Mouse (Mus musculus) forebrain, postnatal 0 days (tissue): ENCODE data around the gene Fam189a2. TPM values are rescaled to one million over a fixed set of nuclear protein-coding genes. Genes with fewer than 3 reads are reported as not detected.

Experiments
- ATAC-seq: fragments of 200-750 bp; cut with Nextera tagmentation; 2 replicates; pipeline ENCODE4 v1.8.0; 2017; ENCODE audit warnings: mild to moderate bottlenecking, moderate library complexity
- DNase-seq: peaks from one replicate; pipeline ENCODE4 v3.0.0-alpha.2; 2015
- H3K27ac ChIP-seq: fragments of 300-500 bp; sonication (generic); 2 replicates; pipeline ENCODE4 v1.5.1; 2014; ENCODE audit warnings: low read depth, mild to moderate bottlenecking, antibody characterized with exemption, low read length, moderate library complexity, mixed read lengths
- H3K27me3 ChIP-seq: fragments of 300-500 bp; sonication (generic); 2 replicates; pipeline ENCODE4 v1.6.1; 2014; ENCODE audit warnings: mild to moderate bottlenecking, low read length, mixed read lengths; ENCODE audit not compliant: insufficient read depth
- H3K36me3 ChIP-seq: fragments of 300-500 bp; sonication (generic); 2 replicates; pipeline ENCODE4 v1.6.1; 2014; ENCODE audit warnings: mild to moderate bottlenecking, moderate library complexity; ENCODE audit not compliant: insufficient read depth
- H3K4me1 ChIP-seq: fragments of 300-500 bp; sonication (generic); 2 replicates; pipeline ENCODE4 v1.6.1; 2014; ENCODE audit warnings: antibody characterized with exemption; ENCODE audit not compliant: insufficient read depth
- H3K4me2 ChIP-seq: fragments of 300-500 bp; sonication (generic); 2 replicates; pipeline ENCODE4 v1.6.1; 2014; ENCODE audit warnings: low read depth, mild to moderate bottlenecking, moderate library complexity
- H3K4me3 ChIP-seq: fragments of 300-500 bp; sonication (generic); 2 replicates; pipeline ENCODE4 v1.5.1; 2014; ENCODE audit warnings: low read depth, low read length, mixed read lengths
- H3K9ac ChIP-seq: fragments of 300-500 bp; sonication (generic); 2 replicates; pipeline ENCODE4 v1.6.1; 2014; ENCODE audit warnings: mild to moderate bottlenecking
- H3K9me3 ChIP-seq: fragments of 300-500 bp; sonication (generic); 2 replicates; pipeline ENCODE4 v1.6.1; 2016; ENCODE audit warnings: low read length
- CTCF ChIP-seq: sonication (generic); IDR thresholded peaks from 2 replicates; pipeline ENCODE4 v1.5.1; 2016; ENCODE audit warnings: antibody characterized with exemption, control low read depth, low read depth
- WGBS: fragments of 180-500 bp; shearing (Covaris S2); extraction: QIAGEN DNeasy Blood & Tissue Kit; methylation state at CpG from one replicate; pipeline ENCODE4 v1.1.7; 2014; 5-methylcytosine and 5-hydroxymethylcytosine counted together
- polyA plus RNA-seq: library from polyadenylated mRNA; unstranded; fragments of >200 nt; fragmentation: Nextera tagmentation; extraction: Ambion mirVana; gene quantifications from 2 replicates; pipeline ENCODE4 v1.2.1, GENCODE M21; 2015
- total RNA-seq: library from RNA; depleted of rRNA; stranded (reverse); fragments of >200 nt; gene quantifications from 2 replicates; pipeline ENCODE4 v1.2.3, GENCODE M21; 2014

Gene Fam189a2
- total and polyA plus RNA-seq, 2 experiments from 2014 or later, result 2.5 to 8.2 TPM

DNA sequence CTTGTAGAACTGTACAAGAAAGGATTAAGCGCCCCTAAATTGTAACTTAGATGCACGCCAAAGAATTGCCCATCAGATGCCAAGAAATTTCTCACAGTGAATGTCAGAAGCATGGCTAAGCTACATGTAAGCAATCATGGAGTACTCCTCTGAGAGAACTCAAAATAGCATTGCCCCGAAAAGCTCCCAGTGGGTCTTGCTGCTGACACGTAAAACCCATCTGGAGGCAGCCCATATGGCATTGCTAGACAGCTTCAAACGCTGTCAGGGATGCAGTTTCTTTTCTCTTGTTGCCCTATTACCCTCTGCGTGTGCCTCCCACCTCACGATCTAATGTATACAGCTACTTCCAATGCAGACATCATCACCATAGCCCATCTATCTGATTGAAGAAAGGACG lies 28.0 kb upstream of the Fam189a2 start:
- H3K9me3 ChIP-seq, result no peaks in the 10 kb centered on the region
- H3K4me2 ChIP-seq, result no peak overlapping the region
- H3K36me3 ChIP-seq, result no peaks in the 10 kb centered on the region
- 78% methylated on average over 8 of the region's 8 CpGs for WGBS
- DNase-seq, result peak; percentile 48
- no peaks in the 10 kb centered on the region for H3K27me3 ChIP-seq
- peak; percentile 80 for ATAC-seq
- no peak overlapping the region for H3K4me3 ChIP-seq
- TF ChIP-seq CTCF, result no peak
- H3K27ac ChIP-seq, result no peak overlapping the region
- H3K9ac ChIP-seq, result no peak overlapping the region
- no peaks in the 10 kb centered on the region for H3K4me1 ChIP-seq

DNA sequence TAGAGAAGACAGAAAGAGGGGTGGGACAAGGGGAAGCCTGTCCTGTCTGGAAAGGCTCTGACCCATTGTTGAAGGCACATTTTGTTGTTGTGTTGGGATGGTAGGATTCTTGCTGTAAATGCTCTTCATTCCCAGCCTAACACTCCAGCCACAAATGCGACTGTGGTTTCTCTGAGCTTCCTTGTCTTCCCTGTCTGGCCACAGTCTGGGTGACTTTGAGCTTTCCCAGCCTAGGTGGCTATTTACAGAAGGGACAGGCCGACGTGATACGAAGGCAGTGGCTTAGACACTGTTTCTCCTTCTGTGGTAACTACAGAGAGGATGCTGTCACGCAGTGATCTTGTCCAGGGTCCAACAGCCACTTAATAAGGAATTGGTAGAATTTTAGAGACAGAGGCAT lies 27.2 kb upstream of the Fam189a2 start:
- ATAC-seq, result no peak
- H3K9me3 ChIP-seq, result no peaks in the 10 kb centered on the region
- H3K9ac ChIP-seq, result no peak overlapping the region
- H3K36me3 ChIP-seq, result no peaks in the 10 kb centered on the region
- H3K27me3 ChIP-seq, result no peaks in the 10 kb centered on the region
- TF ChIP-seq CTCF, result no peak
- WGBS, result 83% methylated on average over 5 of the region's 5 CpGs
- DNase-seq, result no peak
- H3K27ac ChIP-seq, result no peak overlapping the region
- H3K4me1 ChIP-seq, result no peaks in the 10 kb centered on the region
- no peak overlapping the region for H3K4me3 ChIP-seq
- H3K4me2 ChIP-seq, result no peak overlapping the region

DNA sequence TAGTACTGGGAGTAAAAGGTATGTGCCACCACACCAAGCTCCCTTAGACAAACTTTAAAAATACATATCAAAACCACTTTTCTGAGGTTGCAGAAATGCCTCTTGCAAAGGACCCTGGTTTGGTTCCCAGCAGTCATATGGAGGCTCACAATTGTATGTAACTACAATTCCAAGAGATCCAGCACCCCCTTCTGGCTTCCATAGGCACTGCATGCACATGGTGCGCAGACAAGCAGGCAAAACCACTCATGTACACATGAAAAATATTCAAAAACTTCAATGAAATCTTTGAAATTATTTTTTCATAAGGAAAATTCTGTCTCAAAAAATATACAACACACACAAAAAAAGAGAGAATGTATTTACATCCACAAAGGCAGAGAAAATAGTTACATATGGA lies 26.1 kb upstream of the Fam189a2 start:
- WGBS, result 100% methylated on average over 1 of the region's 1 CpGs
- H3K4me3 ChIP-seq, result no peak overlapping the region
- H3K27ac ChIP-seq, result no peak overlapping the region
- DNase-seq (no peak), ATAC-seq (no peak)
- no peak overlapping the region for H3K9ac ChIP-seq
- H3K36me3 ChIP-seq, result no peaks in the 10 kb centered on the region
- no peaks in the 10 kb centered on the region for H3K4me1 ChIP-seq
- TF ChIP-seq CTCF, result no peak
- H3K4me2 ChIP-seq, result no peak overlapping the region
- no peaks in the 10 kb centered on the region for H3K27me3 ChIP-seq
- H3K9me3 ChIP-seq, result no peaks in the 10 kb centered on the region

DNA sequence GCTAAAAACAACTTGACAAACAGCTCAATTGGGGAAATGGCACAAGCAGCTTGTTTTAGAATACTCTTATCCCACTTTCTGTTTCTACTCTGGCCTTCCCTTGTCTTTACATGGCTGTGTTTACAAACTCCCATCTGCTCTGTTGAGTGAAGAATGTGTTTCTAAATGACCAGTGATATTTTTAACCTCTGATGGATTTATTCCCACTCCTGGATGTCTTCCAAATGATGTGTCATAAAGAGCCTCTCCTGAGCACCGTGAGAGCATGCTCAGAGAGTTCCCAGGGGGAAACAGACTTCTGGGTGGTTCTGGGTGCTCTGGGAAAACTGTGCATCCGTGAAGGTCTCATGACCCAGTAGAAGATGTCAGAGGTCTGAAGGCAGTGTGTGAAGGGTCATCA lies 24.1 kb upstream of the Fam189a2 start:
- no peaks in the 10 kb centered on the region for H3K9me3 ChIP-seq
- TF ChIP-seq CTCF, result no peak
- ATAC-seq, result no peak
- H3K4me2 ChIP-seq, result no peak overlapping the region
- no peak overlapping the region for H3K9ac ChIP-seq
- H3K27ac ChIP-seq, result no peak overlapping the region
- no peaks in the 10 kb centered on the region for H3K27me3 ChIP-seq
- DNase-seq, result no peak
- no peak overlapping the region for H3K4me3 ChIP-seq
- H3K4me1 ChIP-seq, result no peaks in the 10 kb centered on the region
- 43% methylated on average over 2 of the region's 2 CpGs for WGBS
- H3K36me3 ChIP-seq, result no peaks in the 10 kb centered on the region

DNA sequence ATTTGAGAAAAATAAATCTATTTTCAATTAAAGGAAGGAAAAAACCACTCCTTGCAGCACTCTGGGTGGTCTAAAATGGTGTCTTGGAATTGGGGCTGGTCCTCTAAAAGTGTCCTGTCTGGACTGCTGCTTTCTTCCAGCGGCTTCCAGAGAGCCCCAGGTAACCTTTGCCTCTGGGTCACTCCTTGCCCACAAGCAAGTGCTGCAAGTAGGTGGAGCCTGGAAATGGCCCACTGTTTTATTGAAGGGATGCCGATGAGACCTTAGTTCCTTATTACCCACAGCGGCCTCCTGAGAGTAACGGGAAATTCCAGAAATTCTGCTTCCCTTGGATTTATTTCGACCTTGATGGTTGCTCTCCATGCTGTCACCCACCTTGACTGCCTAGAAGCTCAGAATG lies 23.4 kb upstream of the Fam189a2 start:
- no peak for ATAC-seq
- 75% methylated on average over 5 of the region's 5 CpGs for WGBS
- no peaks in the 10 kb centered on the region for H3K4me1 ChIP-seq

DNA sequence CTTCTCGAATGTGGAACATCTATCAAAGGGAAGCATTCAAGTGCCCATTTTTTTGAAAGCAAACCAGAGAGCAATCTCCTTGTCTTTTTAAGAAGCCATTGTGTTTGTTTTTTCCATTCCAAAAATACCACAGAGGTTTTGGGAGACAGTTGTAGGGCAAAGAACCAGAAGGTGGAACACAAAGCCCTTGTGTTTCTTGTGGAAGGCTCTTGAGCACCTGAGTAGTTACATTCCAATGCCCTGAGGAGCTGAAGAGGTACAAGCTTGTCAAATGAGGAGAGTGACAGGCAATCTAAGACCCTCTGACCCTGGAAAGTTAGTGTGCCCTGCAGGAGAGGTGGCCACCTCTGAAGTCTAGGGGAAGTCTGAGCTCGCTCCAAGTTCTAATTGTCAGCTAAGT lies 19.7 kb upstream of the Fam189a2 start:
- WGBS, result 76% methylated on average over 2 of the region's 2 CpGs
- H3K27ac ChIP-seq, result no peak overlapping the region
- ATAC-seq (no peak), DNase-seq (no peak)
- no peak overlapping the region for H3K9ac ChIP-seq
- no peaks in the 10 kb centered on the region for H3K27me3 ChIP-seq
- no peaks in the 10 kb centered on the region for H3K36me3 ChIP-seq
- H3K9me3 ChIP-seq, result no peaks in the 10 kb centered on the region
- TF ChIP-seq CTCF, result no peak
- H3K4me2 ChIP-seq, result no peak overlapping the region
- no peaks in the 10 kb centered on the region for H3K4me1 ChIP-seq
- H3K4me3 ChIP-seq, result no peak overlapping the region

More for the DNA sequence above, 23.4 kb upstream of the Fam189a2 start:
- Histone ChIP-seq H3K36me3 (no peaks in the 10 kb centered on the region), H3K27ac (no peak overlapping the region), H3K9ac (no peak overlapping the region), H3K4me2 (no peak overlapping the region), H3K4me3 (no peak overlapping the region), H3K9me3 (no peaks in the 10 kb centered on the region), H3K27me3 (no peaks in the 10 kb centered on the region)
- no peak for DNase-seq
- no peak for TF ChIP-seq CTCF

DNA sequence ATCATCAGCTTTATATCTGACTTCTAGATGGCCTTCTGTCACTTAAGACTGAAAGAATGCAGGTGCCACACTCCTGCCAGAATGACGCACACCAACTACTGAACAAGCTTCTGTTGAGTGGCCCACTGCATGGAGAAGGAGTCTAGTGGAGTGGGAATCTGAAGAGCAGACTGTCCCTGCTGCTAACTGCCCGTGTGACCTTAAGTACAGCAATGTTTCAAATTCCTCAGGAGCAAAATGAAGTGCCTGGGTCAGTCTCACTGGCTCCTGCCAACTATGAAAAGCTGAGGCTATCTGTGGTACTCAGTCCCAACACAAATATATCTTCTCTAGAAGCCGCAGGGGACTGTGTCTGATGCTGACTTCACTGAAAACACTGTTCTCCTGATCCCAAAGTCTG lies 18.5 kb upstream of the Fam189a2 start:
- ATAC-seq, result no peak
- WGBS, result 88% methylated on average over 3 of the region's 3 CpGs

DNA sequence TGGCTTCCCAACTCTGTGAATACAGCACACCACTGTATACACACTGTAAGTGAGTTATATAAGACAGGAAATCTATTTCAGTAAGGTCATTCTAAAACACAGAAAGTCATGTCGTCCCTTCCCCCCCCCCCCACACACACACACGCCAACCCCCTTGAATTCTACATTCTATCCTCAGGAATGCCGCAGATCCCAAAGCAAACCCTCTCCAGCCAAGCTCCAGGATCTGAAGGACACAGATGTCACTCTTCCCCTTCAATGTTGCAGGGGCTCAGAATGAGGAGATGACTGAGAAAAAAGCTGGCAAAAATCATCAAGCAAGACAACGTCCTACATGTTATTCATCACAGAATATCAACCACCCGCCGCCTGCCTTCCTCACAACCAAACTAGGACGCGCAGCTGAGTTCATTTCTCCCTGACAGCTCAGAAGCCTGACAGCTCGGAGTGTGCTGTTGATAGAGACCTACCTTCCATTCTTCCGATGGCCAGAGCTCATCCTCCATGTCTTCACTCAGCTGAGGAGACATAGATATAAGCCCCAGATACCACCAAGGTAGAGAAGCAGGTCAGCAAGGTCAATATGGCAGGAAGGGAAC lies 15.7 kb upstream of the Fam189a2 start:
- Histone ChIP-seq H3K9ac (no peak overlapping the region), H3K9me3 (no peaks in the 10 kb centered on the region), H3K27me3 (no peaks in the 10 kb centered on the region), H3K27ac (no peak overlapping the region), H3K4me1 (no peaks in the 10 kb centered on the region), H3K36me3 (no peaks in the 10 kb centered on the region), H3K4me2 (no peak overlapping the region), H3K4me3 (no peak overlapping the region)
- ATAC-seq (no peak), DNase-seq (no peak)
- WGBS, result 93% methylated on average over 10 of the region's 10 CpGs
- TF ChIP-seq CTCF, result no peak

More for the DNA sequence above, 18.5 kb upstream of the Fam189a2 start:
- DNase-seq, result no peak
- Histone ChIP-seq H3K9ac (no peak overlapping the region), H3K27me3 (no peaks in the 10 kb centered on the region), H3K4me3 (no peak overlapping the region), H3K27ac (no peak overlapping the region), H3K4me2 (no peak overlapping the region), H3K9me3 (no peaks in the 10 kb centered on the region), H3K36me3 (no peaks in the 10 kb centered on the region), H3K4me1 (no peaks in the 10 kb centered on the region)
- no peak for TF ChIP-seq CTCF
